Mouse (Mus musculus): ENCODE results near the gene Sox1.

DNA sequence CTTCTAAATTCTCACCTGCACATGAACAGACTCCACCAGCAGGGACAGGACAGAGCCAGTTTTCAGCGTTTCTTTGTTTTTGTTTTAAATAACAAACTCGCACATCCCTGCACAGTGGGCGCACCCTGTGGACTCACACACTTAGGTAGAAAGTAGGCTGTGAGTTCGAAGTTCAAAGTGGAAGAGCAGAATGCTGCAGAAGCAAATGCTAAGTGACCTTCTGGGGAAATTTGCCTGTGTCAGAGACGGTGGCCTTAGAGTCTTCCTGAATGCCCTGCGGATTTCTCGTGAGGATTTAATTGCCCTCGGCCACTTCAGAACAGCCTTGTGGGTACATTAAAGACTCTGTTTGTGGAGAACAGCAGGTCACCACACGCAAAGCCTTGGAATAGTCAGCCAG is 7.6 kb downstream of the Sox1 start:
- TF ChIP-seq CTCF (IDR thresholded peaks at IDR 0.05; ENCODE audit: extremely low read depth, insufficient read depth, insufficient read length, insufficient replicate concordance) = no peak
- no peak for TF ChIP-seq POLR2A (IDR thresholded peaks at IDR 0.05; ENCODE audit: low read depth, low read length)
